Mouse (Mus musculus): ENCODE measurements around the gene Fer1l5. TPM values are rescaled to one million over a fixed set of nuclear protein-coding genes. Genes with fewer than 3 reads are reported as not detected.

Fer1l5 gene
- not detected for total RNA-seq (2021)
- long read RNA-seq, result 0 reads

GRCm38 (mm10) chr1:36371934-36372845 is at the start of gene Fer1l5:
TSS of gene Fer1l5 (plus strand) at chr1:36372291.
- DNase-seq (ENCODE audit: low spot score in 2 of 2), result no peak

DNA sequence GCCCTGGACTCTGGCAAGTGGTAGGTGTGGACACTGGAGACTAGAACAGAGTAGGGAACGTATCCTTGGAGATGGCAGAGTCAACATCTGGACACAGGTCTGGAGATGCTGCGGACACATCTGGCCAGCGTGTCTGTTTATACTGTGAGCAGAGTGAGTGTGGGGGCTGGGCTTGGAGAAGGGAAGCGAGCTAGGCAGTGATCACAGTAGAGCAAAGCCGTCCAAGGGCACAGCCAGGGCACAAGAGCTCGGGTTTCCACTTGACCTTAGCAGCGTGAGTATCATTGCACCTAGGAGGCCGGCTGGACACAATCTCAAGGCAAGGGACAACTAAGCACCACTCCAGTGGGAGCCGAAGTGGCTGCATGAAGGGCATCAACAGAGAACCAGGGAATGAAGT is 49.0 kb upstream of the Fer1l5 start:
- DNase-seq (ENCODE audit: low spot score in 2 of 2), result no peak

DNA sequence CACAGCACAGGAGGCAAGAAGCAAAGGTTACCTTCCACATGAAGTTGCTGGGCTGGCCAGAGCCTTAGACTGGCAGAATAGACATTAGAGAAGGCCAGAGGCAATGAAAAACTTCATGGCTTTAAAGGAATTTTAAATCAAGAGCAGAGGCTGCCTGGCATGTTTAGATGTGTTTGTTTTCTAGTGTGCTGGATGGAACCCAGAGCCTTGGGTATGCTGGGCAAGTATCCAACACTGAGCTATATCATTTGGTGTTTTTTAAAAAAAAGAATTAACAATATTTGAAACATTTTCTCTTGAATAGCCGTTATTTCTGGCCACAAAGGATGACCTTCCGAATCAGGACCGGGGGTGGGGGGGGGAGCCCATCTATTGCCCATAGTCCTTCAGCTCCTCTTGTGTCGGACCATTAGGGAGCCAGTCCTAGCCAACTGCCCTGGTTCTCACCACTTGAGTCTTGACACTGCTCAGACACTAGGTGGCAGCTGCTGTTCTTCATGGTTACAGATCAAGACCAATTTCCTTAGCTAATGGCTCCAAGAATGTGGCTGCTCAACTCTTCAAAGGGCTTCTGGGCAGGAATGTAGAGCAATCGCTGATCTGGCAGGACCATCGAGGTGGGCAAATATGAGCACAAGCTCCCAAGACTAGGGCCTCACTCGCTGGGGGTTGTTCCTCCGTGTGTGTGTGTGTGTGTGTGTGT is 48.2 kb upstream of the Fer1l5 start:
- peak; percentile 25 to 77 for DNase-seq (ENCODE audit: low spot score in 2 of 2)

DNA sequence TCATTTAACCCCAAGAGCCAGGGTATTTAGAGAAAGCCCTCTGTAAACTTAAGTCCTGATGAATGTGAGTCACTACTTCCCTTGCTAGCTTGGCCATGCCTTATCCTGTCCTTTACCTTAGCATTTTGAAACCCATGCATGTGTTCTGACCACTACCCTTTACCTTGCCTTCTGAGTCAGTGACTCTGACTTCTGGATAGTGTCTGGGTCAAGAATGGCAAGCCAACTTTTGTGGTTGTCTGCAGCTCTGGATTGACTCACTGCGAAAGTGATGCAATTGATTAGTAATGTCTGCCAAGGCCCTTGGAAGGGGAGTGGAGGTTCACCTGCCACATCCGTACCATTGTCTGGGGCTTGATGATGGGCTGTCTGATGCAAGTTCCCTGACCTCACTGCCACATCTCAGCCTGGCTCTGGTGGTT is 46.2 kb upstream of the Fer1l5 start:
- DNase-seq (ENCODE audit: low spot score in 2 of 2), result no peak

DNA sequence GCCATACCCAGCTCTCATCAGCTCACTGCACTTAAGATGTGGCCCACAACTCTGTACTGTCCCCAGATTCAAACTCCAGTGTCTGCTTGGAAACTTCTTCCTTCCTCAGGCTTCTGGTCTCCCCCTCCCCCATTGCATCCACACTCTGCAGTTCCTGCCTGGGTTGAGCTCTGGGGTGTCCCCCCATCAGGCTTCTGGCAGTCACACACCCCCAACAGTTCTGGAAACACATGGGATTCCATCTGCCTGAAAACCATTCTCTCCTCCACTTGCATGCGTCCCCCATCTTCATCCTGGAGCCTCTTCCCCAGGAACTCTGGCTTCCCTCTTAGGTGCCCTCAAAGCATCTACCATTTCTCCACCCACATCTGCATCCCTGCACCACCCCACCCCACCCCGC is 45.3 kb upstream of the Fer1l5 start:
- peak; percentile 52 to 82 for DNase-seq (ENCODE audit: low spot score in 2 of 2)

GRCm38 (mm10) chr1:36331743-36332142 is 40.3 kb upstream of the Fer1l5 start:
- DNase-seq (ENCODE audit: low spot score in 2 of 2), result no peak

DNA sequence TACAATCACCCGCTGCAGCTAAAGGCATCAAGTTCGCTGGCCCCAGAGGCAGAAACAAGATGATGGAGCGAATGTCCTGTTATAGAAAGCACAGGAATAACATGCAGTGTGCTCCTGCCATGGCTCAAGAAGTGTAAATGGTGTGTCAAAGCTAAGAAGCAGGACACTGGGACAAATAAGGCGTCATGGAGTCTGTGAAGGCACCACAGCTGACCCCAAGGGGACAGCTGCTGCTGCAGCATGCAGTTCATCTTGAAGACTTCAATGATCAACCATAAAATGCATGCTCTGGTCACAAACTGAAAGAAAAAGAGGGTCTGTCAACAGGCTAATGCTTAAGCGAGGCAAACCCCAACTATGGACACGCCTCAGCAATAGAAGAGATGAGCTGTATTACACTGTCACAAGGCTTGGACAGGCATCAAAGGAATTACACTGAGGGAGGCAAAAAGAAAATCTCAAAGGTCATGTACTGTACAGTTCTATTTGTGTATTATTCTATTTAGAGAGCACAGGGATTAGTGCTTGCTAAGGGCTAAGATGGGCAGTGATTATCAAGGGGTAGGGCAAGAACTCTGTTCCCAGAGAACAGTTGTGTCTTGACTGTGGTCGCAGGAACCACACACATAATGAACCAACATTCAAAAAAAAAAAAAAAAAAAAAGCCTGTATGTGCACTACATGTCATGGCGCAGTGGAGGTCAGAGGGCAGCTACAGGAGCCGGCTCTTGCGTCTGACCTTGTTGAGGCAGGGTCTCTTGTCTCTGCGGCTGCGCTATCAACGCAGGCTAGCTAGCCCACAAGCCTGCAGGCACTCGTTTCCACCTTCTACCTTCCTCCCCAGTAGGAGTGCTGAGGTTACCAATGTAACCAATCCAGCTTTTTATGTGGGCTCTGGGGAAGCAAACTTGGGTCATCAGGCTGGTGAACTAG is 38.9 kb upstream of the Fer1l5 start:
- no peak for DNase-seq (ENCODE audit: low spot score in 2 of 2)

DNA sequence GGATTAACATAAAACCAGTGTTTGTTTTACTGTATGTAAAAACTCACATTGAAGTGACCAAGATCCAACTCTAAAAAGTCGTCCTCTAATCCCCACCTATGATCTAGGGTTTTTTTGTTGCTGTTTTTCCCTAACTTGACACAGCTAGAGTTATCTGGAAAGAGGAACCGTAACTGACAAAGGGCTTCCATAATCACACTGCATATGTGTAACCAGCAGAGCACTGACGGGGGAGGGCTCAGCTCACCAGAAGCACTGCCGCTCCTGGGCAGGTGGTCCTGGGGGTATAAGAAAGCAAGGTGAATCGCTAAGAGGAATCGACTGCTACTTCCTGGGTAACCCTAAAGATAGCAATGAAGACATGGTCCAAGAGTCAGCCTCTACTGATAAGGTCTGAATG is 29.5 kb upstream of the Fer1l5 start:
- DNase-seq (ENCODE audit: low spot score in 2 of 2), result no peak

DNA sequence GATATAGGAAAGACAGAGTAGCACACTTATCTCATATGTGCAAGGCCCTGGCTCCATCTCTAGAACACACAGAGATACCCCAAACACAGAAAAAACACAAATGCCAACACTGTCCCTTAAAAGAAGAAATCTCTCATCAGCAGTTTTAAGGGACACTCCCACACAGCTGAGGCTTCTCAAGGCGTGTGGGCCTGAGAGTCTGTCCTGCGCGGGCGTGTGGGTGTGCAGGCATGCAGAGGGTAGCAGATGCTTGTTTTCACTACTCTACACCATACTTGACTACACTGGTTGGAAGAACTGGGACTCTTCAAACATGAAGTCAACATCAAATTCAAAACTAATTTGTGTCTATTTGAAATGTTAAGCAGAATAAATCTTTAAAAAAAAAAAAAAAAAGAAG is 19.7 kb upstream of the Fer1l5 start:
- peak; percentile 58 to 78 for DNase-seq (ENCODE audit: low spot score in 2 of 2)

- no peak for DNase-seq (ENCODE audit: low spot score in 2 of 2)
Measured at GRCm38 (mm10) chr1:36356955-36357695, 15.0 kb upstream of the Fer1l5 start.

DNA sequence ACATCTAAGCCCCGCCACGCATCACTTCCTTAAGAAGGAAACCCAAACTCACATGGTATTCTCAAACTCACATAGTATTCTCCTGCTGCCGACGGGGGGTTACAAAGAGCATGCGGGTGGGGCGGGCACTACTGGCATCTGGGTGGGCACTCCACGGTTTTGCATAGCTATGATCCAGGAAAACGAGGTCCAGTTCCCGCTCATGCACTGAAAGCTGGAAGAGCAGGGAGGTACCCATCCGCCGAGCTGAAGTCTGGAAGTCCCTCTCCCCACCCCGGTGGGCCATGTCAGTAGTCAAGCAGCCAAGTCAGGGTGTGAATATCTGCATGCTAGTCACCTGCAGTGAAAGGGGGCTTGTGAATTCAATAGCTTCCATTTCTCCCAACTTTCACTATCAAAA is 4.4 kb upstream of the Fer1l5 start:
- DNase-seq (ENCODE audit: low spot score in 2 of 2), result no peak

DNA sequence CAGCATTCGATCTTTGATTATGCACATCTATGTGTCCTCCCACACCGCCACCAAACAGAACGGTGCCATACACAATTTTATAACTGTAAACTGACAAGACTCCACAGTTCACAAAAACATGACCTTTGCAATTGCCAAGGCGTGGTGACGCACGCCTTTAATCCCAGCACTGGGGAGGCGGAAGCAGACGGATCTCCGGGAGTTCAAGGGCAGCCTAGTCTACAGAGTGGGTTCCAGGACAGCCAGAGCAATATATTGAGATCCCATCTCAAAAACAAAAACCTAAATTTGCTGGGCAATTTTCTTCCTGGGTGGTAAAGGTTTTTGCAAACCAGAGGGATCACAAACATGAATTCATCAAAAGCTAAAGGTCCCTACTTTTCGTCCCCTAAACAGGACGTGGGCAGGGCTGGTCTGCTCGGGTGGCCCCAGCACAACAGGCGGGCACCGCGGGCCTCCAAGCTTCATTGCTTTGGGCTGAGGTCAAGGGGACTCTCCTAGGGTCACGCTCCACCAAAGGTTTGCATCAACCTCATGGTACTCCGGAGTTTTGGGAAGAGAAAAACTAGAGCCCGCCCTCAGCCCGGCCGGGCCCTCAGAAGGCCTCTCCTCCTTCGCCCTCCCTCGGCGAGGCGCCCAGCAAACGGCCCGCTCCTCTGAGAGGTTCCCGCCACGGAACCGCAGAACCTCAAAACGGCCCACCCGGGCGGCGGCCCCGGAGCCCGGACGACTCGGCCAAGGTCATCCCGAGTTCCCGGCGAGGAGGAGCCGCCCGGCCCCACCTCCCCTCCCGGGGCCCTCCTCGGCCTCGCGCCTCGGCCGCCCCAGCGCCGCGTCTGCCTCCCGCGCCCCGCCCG is 3.8 kb upstream of the Fer1l5 start:
- peak; percentile 11 to 46 for DNase-seq (ENCODE audit: low spot score in 2 of 2)

DNA sequence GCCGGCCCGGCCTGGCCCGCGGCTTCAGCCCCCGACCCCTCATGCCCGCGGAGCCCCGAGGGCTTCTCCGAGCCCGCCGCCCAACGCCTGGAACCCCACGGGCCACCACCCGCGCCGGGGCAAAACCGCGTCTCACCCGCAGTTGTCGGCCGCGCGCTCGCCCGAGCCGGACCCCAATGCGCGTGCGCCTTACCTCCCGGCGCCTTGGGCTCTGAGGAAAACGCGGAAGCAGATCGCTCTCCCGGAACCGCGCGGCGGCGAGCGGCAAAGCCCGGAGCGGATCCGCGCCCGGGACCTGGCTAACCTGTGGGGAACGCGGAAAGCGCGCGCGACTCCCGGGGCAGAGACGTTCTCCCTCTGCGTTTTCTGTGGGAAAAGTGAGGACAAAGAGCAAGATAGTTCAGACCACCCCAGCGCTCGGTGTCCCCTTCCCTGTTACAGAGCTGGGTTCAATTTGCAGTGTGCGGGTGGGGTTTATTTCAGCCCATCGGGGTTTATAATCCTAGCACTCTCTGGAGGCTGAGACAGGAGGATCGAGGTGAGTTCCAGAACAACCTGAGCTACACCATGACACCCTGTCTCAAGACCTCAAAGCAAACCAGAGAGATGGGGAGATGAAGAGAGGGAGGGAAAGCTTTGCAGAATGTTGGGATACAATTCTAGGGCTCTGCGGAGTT is 3.0 kb upstream of the Fer1l5 start, which contains the start of gene Kansl3:
Gene Kansl3, minus strand, starts transcription at position 213 of the 677 bp plus-strand sequence.
- peak; percentile 72 to 85 for DNase-seq (ENCODE audit: low spot score in 2 of 2)

- DNase-seq (ENCODE audit: low spot score in 2 of 2), result peak in 1 of 2 experiments; percentile 31
Measured at GRCm38 (mm10) chr1:36370918-36371317, 1.2 kb upstream of the Fer1l5 start.

DNA sequence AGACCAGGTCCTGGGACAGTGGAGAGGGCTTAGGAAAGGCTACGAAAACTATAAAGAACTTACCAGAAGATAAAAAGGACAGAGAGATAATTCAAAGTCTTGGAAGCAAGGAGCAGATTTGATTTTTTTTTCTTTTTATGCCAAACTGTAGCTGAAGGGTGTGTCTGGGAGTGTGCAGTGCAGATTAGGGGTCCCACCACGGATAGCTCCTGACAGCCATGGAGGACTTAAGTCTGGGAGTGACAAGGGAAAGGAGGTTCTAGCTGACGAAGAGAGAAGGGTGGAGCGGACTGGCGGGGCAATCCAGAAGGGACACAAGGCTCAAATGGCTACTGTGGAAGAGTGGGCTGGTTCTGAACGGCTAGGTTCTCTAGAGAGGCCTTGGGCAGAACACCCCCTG is 6.8 kb downstream of the Fer1l5 start:
- DNase-seq (ENCODE audit: low spot score in 2 of 2), result no peak

DNA sequence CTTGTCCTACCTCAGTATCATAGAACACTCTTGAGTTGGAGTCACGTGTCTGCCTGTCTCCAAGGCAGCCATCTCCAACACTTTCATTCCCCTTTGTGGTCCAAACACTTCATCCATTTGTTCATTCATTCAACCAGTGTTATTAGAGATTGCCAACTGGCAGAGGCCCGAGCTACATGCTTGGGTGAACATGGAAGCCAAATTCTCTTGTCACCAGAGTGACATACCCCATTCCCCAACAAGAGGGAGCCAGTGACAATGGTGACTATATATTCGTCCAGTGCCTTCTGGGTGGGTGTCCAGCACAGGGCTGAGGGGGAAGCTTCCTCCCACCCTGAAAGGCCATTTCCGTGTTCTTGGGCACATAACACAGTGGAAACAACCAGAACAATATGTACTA is 7.5 kb downstream of the Fer1l5 start:
- DNase-seq (ENCODE audit: low spot score in 2 of 2), result no peak

- DNase-seq (ENCODE audit: low spot score in 2 of 2), result no peak
Measured at GRCm38 (mm10) chr1:36397041-36397440, 24.9 kb downstream of the Fer1l5 start.

GRCm38 (mm10) chr1:36401509-36401908 is 29.4 kb downstream of the Fer1l5 start:
- DNase-seq (ENCODE audit: low spot score in 2 of 2), result peak in 1 of 2 experiments; percentile 58

DNA sequence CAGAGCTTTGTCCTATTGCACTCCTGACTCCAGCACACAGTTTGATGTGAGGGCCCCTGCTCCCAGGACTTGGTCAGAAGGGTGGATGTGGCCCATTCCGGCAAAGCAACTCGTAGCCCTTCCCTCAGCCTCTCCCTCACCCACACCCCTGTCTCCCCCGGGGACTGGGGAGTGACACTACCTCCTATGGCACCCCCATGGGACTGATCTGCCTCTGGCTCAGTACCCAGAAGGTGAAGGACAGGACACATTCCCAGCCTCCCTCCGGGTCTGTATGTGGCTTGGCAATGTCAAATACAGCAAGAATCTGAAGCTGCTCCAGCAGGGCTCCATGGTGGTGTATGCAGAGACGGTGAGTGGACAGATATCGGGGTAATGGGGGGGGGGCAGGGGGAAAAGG is 32.4 kb downstream of the Fer1l5 start:
- DNase-seq (ENCODE audit: low spot score in 2 of 2), result no peak
